Comparison of ENCODE assay signal across 8 mouse cellular contexts in genomic region chr9:78478009-78478605, GRCm38 (mm10). TPM values are rescaled to one million over a fixed set of nuclear protein-coding genes. Genes with fewer than 3 reads are reported as not detected.
DNase-seq lines count a peak whose midpoint lies in the region; ATAC-seq and TF ChIP-seq lines count a peak whose summit lies in the region.
"Not testable (repeated sequence)": the region's sequence is repeated elsewhere in the genome, so short reads cannot be mapped to it uniquely, and the experiment has no call there.

No protein-coding gene starts in this region.

- H3K9ac ChIP-seq in forebrain, embryonic 13.5 days, result 0 out of 2 replicates have a peak overlapping the region, but pooled peaks have one; percentile 36
- peak overlapping the region; percentile 20; the same call in 1 of the 2 replicates for H3K9ac ChIP-seq in heart, embryonic 16.5 days (ENCODE audit: low read length)
- H3K9ac ChIP-seq in intestine, postnatal 0 days (ENCODE audit: low read depth, low read length); neural tube, embryonic 14.5 days (replicated peaks; ENCODE audit: low read depth, low read length): not testable (repeated sequence)
- H3K9ac ChIP-seq in liver, embryonic 11.5 days (ENCODE audit: low read depth, low read length), result peak overlapping the region; percentile 10; the same call in 1 of the 2 replicates
- H3K9ac ChIP-seq in midbrain, embryonic 11.5 days (ENCODE audit: low read length), result peak overlapping the region; percentile 9; the same call in 1 of the 2 replicates

- H3K4me3 ChIP-seq in forebrain, embryonic 13.5 days, result peak overlapping the region; percentile 1; the same call in 1 of the 2 replicates
- peak overlapping the region; percentile 10; the same call in 1 of the 2 replicates for H3K4me3 ChIP-seq in heart, embryonic 16.5 days (ENCODE audit: low read length)
- H3K4me3 ChIP-seq in intestine, postnatal 0 days (ENCODE audit: low read depth, low read length); liver, embryonic 11.5 days (ENCODE audit: low read depth, low read length); midbrain, embryonic 11.5 days (ENCODE audit: low read depth, low read length); neural tube, embryonic 14.5 days (ENCODE audit: low read depth, low read length): not testable (repeated sequence)

- H3K9me3 ChIP-seq in forebrain, embryonic 13.5 days (replicated peaks); heart, embryonic 16.5 days (replicated peaks; ENCODE audit: control insufficient read depth, low read length); intestine, postnatal 0 days (ENCODE audit: control insufficient read depth); liver, embryonic 11.5 days (ENCODE audit: control insufficient read depth, low read length); midbrain, embryonic 11.5 days (ENCODE audit: control insufficient read depth, low read length); neural tube, embryonic 14.5 days (ENCODE audit: control insufficient read depth, low read length): not testable (repeated sequence)

- peaks cover 53% of the 10 kb centered on the region for H3K36me3 ChIP-seq in forebrain, embryonic 13.5 days (ENCODE audit: poor library complexity, severe bottlenecking)
- peaks cover 37% of the 10 kb centered on the region for H3K36me3 ChIP-seq in heart, embryonic 16.5 days (ENCODE audit: control insufficient read depth, insufficient read depth)
- peaks cover 33% of the 10 kb centered on the region for H3K36me3 ChIP-seq in intestine, postnatal 0 days (ENCODE audit: control insufficient read depth, insufficient read depth)
- peaks cover 33% of the 10 kb centered on the region for H3K36me3 ChIP-seq in liver, embryonic 11.5 days (ENCODE audit: control insufficient read depth, insufficient read depth, low read length)
- H3K36me3 ChIP-seq in midbrain, embryonic 11.5 days (ENCODE audit: control insufficient read depth, insufficient read depth, low read length), result peaks cover 16% of the 10 kb centered on the region; the same call in 1 of the 2 replicates
- peaks cover 25% of the 10 kb centered on the region for H3K36me3 ChIP-seq in neural tube, embryonic 14.5 days (ENCODE audit: control insufficient read depth, insufficient read depth, low read length)

- not testable (repeated sequence) for ATAC-seq in forebrain, embryonic 13.5 days; heart, embryonic 16.5 days (replicated peaks; ENCODE audit: extremely low read depth, insufficient read depth, low FRiP score); intestine, postnatal 0 days; liver, embryonic 11.5 days (replicated peaks; ENCODE audit: low FRiP score); midbrain, embryonic 11.5 days (ENCODE audit: low FRiP score); neural tube, embryonic 14.5 days (ENCODE audit: low read depth)

- not testable (repeated sequence) for H3K27ac ChIP-seq in forebrain, embryonic 13.5 days; heart, embryonic 16.5 days (ENCODE audit: low read length); midbrain, embryonic 11.5 days (ENCODE audit: low read depth, low read length); neural tube, embryonic 14.5 days (ENCODE audit: low read depth, low read length)
- H3K27ac ChIP-seq in intestine, postnatal 0 days (ENCODE audit: low read depth, low read length), result peak overlapping the region; percentile 11; the same call in 1 of the 2 replicates
- peak overlapping the region; percentile 9; the same call in 1 of the 2 replicates for H3K27ac ChIP-seq in liver, embryonic 11.5 days (ENCODE audit: low read depth, low read length)

- peaks cover 28% of the 10 kb centered on the region for H3K4me1 ChIP-seq in forebrain, embryonic 13.5 days
- H3K4me1 ChIP-seq in heart, embryonic 16.5 days (ENCODE audit: control insufficient read depth, insufficient read depth, low read length), result peaks cover 21% of the 10 kb centered on the region
- H3K4me1 ChIP-seq in intestine, postnatal 0 days (replicated peaks; ENCODE audit: control insufficient read depth, insufficient read depth, low read length); liver, embryonic 11.5 days (replicated peaks; ENCODE audit: control insufficient read depth, insufficient read depth, low read length); midbrain, embryonic 11.5 days (ENCODE audit: control insufficient read depth, insufficient read depth, low read length): not testable (repeated sequence)
- peaks cover 13% of the 10 kb centered on the region for H3K4me1 ChIP-seq in neural tube, embryonic 14.5 days (ENCODE audit: control insufficient read depth, insufficient read depth, low read length)

- 44% methylated on average over 1 of the region's 1 CpGs for WGBS in forebrain, embryonic 13.5 days
- 66% methylated on average over 1 of the region's 1 CpGs for WGBS in heart, embryonic 16.5 days
- WGBS in intestine, postnatal 0 days, result 49% methylated on average over 1 of the region's 1 CpGs
- 47% methylated on average over 1 of the region's 1 CpGs for WGBS in liver, embryonic 11.5 days
- WGBS in midbrain, embryonic 11.5 days, result 58% methylated on average over 1 of the region's 1 CpGs
- WGBS in neural tube, embryonic 14.5 days, result 50% methylated on average over 1 of the region's 1 CpGs

- peak overlapping the region; percentile 31 for H3K4me2 ChIP-seq in forebrain, embryonic 13.5 days
- not testable (repeated sequence) for H3K4me2 ChIP-seq in heart, embryonic 16.5 days (ENCODE audit: low read depth, low read length); intestine, postnatal 0 days (replicated peaks; ENCODE audit: low read depth); midbrain, embryonic 11.5 days
- H3K4me2 ChIP-seq in liver, embryonic 11.5 days, result peak overlapping the region; percentile 19
- H3K4me2 ChIP-seq in neural tube, embryonic 14.5 days (ENCODE audit: low read depth, low read length), result peak overlapping the region; percentile 9; the same call in 1 of the 2 replicates

- not testable (repeated sequence) for TF ChIP-seq CTCF in intestine, postnatal 0 days (IDR thresholded peaks at IDR 0.05; ENCODE audit: low read depth)

- DNase-seq in CD4-positive helper T cell, adult 2 months (ENCODE audit: low read depth, low spot score), result peak; percentile 30
- peak; percentile 16 for DNase-seq in adipocyte (ENCODE audit: low spot score)
- DNase-seq in liver, embryonic 11.5 days (ENCODE audit: low spot score), result not testable (repeated sequence)
- DNase-seq in midbrain, embryonic 11.5 days (ENCODE audit: low spot score, missing footprints), result peak; percentile 87

- not testable (repeated sequence) for H3K27me3 ChIP-seq in forebrain, embryonic 13.5 days; heart, embryonic 16.5 days (ENCODE audit: control insufficient read depth, insufficient read depth, low read length); intestine, postnatal 0 days (replicated peaks; ENCODE audit: control insufficient read depth, insufficient read depth, low read length); liver, embryonic 11.5 days (replicated peaks; ENCODE audit: control insufficient read depth, insufficient read depth, low read length); midbrain, embryonic 11.5 days (ENCODE audit: control insufficient read depth, insufficient read depth, low read length); neural tube, embryonic 14.5 days (ENCODE audit: control insufficient read depth, insufficient read depth, low read length)

RNA-seq across cellular contexts. Expression of gene Eef1a1, which starts 10.8 kb away (rescaled TPM):
- 4,108 and 4,123 TPM in 2 replicates for polyA plus RNA-seq in forebrain, embryonic 13.5 days (2015; fragmentation: Nextera tagmentation; extraction: Ambion mirVana)
- 3,112 and 3,297 TPM in 2 replicates for polyA plus RNA-seq in heart, embryonic 16.5 days (2015; fragmentation: Nextera tagmentation; extraction: Ambion mirVana)
- polyA plus RNA-seq in intestine, postnatal 0 days (2015; fragmentation: Nextera tagmentation; extraction: Ambion mirVana), result 1,954 and 2,041 TPM in 2 replicates
- polyA plus RNA-seq in liver, embryonic 11.5 days (2014; fragmentation: Nextera tagmentation; extraction: Ambion mirVana), result 4,536 and 4,551 TPM in 2 replicates
- polyA plus RNA-seq in midbrain, embryonic 11.5 days (2014; fragmentation: Nextera tagmentation; extraction: Ambion mirVana), result 4,628 and 4,661 TPM in 2 replicates
- polyA plus RNA-seq in neural tube, embryonic 14.5 days (2014; fragmentation: Nextera tagmentation; extraction: Ambion mirVana), result 3,427 and 3,855 TPM in 2 replicates

RNA-seq across cellular contexts. Expression of gene Gm17324, which starts 29.5 kb away (rescaled TPM):
- polyA plus RNA-seq in forebrain, embryonic 13.5 days (2015; fragmentation: Nextera tagmentation; extraction: Ambion mirVana), result 0.65 and 0.97 TPM in 2 replicates
- polyA plus RNA-seq in heart, embryonic 16.5 days (2015; fragmentation: Nextera tagmentation; extraction: Ambion mirVana), result 0.49 and 0.50 TPM in 2 replicates
- 0.17 and 0.39 TPM in 2 replicates for polyA plus RNA-seq in intestine, postnatal 0 days (2015; fragmentation: Nextera tagmentation; extraction: Ambion mirVana)
- 0.96 and 1.2 TPM in 2 replicates for polyA plus RNA-seq in liver, embryonic 11.5 days (2014; fragmentation: Nextera tagmentation; extraction: Ambion mirVana)
- 0.52 and 1.1 TPM in 2 replicates for polyA plus RNA-seq in midbrain, embryonic 11.5 days (2014; fragmentation: Nextera tagmentation; extraction: Ambion mirVana)
- polyA plus RNA-seq in neural tube, embryonic 14.5 days (2014; fragmentation: Nextera tagmentation; extraction: Ambion mirVana), result 2.1 and 2.4 TPM in 2 replicates

RNA-seq across cellular contexts. Expression of gene Mto1, which starts 30.1 kb away (rescaled TPM):
- 24.9 and 26.1 TPM in 2 replicates for polyA plus RNA-seq in forebrain, embryonic 13.5 days (2015; fragmentation: Nextera tagmentation; extraction: Ambion mirVana)
- polyA plus RNA-seq in heart, embryonic 16.5 days (2015; fragmentation: Nextera tagmentation; extraction: Ambion mirVana), result 30.1 and 32.8 TPM in 2 replicates
- polyA plus RNA-seq in intestine, postnatal 0 days (2015; fragmentation: Nextera tagmentation; extraction: Ambion mirVana), result 8.2 and 8.4 TPM in 2 replicates
- 43.0 and 44.4 TPM in 2 replicates for polyA plus RNA-seq in liver, embryonic 11.5 days (2014; fragmentation: Nextera tagmentation; extraction: Ambion mirVana)
- polyA plus RNA-seq in midbrain, embryonic 11.5 days (2014; fragmentation: Nextera tagmentation; extraction: Ambion mirVana), result 26.0 and 28.3 TPM in 2 replicates
- polyA plus RNA-seq in neural tube, embryonic 14.5 days (2014; fragmentation: Nextera tagmentation; extraction: Ambion mirVana), result 32.0 and 34.6 TPM in 2 replicates

RNA-seq across cellular contexts. Expression of gene Cgas, which starts 35.1 kb away (rescaled TPM):
- polyA plus RNA-seq in forebrain, embryonic 13.5 days (2015; fragmentation: Nextera tagmentation; extraction: Ambion mirVana), result 0.47 and 0.62 TPM in 2 replicates
- 1.4 and 1.5 TPM in 2 replicates for polyA plus RNA-seq in heart, embryonic 16.5 days (2015; fragmentation: Nextera tagmentation; extraction: Ambion mirVana)
- polyA plus RNA-seq in intestine, postnatal 0 days (2015; fragmentation: Nextera tagmentation; extraction: Ambion mirVana), result 0.96 and 1.1 TPM in 2 replicates
- 0.85 and 1.3 TPM in 2 replicates for polyA plus RNA-seq in liver, embryonic 11.5 days (2014; fragmentation: Nextera tagmentation; extraction: Ambion mirVana)
- 0.51 and 0.63 TPM in 2 replicates for polyA plus RNA-seq in midbrain, embryonic 11.5 days (2014; fragmentation: Nextera tagmentation; extraction: Ambion mirVana)
- 0.60 and 0.70 TPM in 2 replicates for polyA plus RNA-seq in neural tube, embryonic 14.5 days (2014; fragmentation: Nextera tagmentation; extraction: Ambion mirVana)
